Mouse (Mus musculus): ENCODE results near the gene Aoah. TPM values are rescaled to one million over a fixed set of nuclear protein-coding genes. Genes with fewer than 3 reads are reported as not detected.

Gene Aoah
- 3.2 and 6.4 TPM in 2 replicates for polyA plus RNA-seq (2015; fragmentation: Nextera tagmentation; extraction: Ambion mirVana)

- H3K4me2 ChIP-seq (replicated peaks; ENCODE audit: low read depth): no peak within 1 kb of the TSS; the same call in 1 of the 2 replicates
- H3K9ac ChIP-seq (ENCODE audit: low read depth, low read length): no peak within 1 kb of the TSS
- ATAC-seq: 0 out of 2 replicates have a peak, but pooled peaks have one; percentile 22
- no peak for TF ChIP-seq CTCF (IDR thresholded peaks at IDR 0.05; ENCODE audit: low read depth)
- no peaks in the 10 kb centered on the region for H3K4me1 ChIP-seq (replicated peaks; ENCODE audit: control insufficient read depth, insufficient read depth, low read length)
- no peak within 1 kb of the TSS for H3K4me3 ChIP-seq (ENCODE audit: low read depth, low read length)
- H3K27me3 ChIP-seq (replicated peaks; ENCODE audit: control insufficient read depth, insufficient read depth, low read length): no peaks in the 10 kb centered on the region
- no peaks in the 10 kb centered on the region for H3K9me3 ChIP-seq (ENCODE audit: control insufficient read depth)
- no peaks in the 10 kb centered on the region for H3K36me3 ChIP-seq (ENCODE audit: control insufficient read depth, insufficient read depth)
- no peak within 1 kb of the TSS for H3K27ac ChIP-seq (ENCODE audit: low read depth, low read length)
- 62% methylated on average over 4 of the region's 4 CpGs for WGBS
These were observed at the start of gene Aoah for GRCm38 (mm10) chr13:20793901-20794300. TSS of gene Aoah (plus strand) at chr13:20794113.

- Histone ChIP-seq H3K4me3 (ENCODE audit: low read depth, low read length) (no peak overlapping the region), H3K9ac (ENCODE audit: low read depth, low read length) (no peak overlapping the region), H3K4me1 (replicated peaks; ENCODE audit: control insufficient read depth, insufficient read depth, low read length) (no peaks in the 10 kb centered on the region), H3K4me2 (replicated peaks; ENCODE audit: low read depth) (no peak overlapping the region), H3K36me3 (ENCODE audit: control insufficient read depth, insufficient read depth) (no peaks in the 10 kb centered on the region), H3K9me3 (ENCODE audit: control insufficient read depth) (no peaks in the 10 kb centered on the region), H3K27ac (ENCODE audit: low read depth, low read length) (no peak overlapping the region), H3K27me3 (replicated peaks; ENCODE audit: control insufficient read depth, insufficient read depth, low read length) (no peaks in the 10 kb centered on the region)
- WGBS: 49% methylated on average over 1 of the region's 1 CpGs
- no peak for TF ChIP-seq CTCF (IDR thresholded peaks at IDR 0.05; ENCODE audit: low read depth)
- no peak for ATAC-seq
These were observed 39.1 kb upstream of the Aoah start for GRCm38 (mm10) chr13:20754843-20755242.

- TF ChIP-seq CTCF (IDR thresholded peaks at IDR 0.05; ENCODE audit: low read depth): no peak
- 68% methylated on average over 5 of the region's 5 CpGs for WGBS
These were observed 10.3 kb upstream of the Aoah start for GRCm38 (mm10) chr13:20783648-20784047.

GRCm38 (mm10) chr13:20784060-20784459, 9.9 kb upstream of the Aoah start:
- 0 out of 2 replicates have a peak overlapping the region, but pooled peaks have one; percentile 21 for H3K27ac ChIP-seq (ENCODE audit: low read depth, low read length)
- no peaks in the 10 kb centered on the region for H3K27me3 ChIP-seq (replicated peaks; ENCODE audit: control insufficient read depth, insufficient read depth, low read length)
- H3K36me3 ChIP-seq (ENCODE audit: control insufficient read depth, insufficient read depth): no peaks in the 10 kb centered on the region
- TF ChIP-seq CTCF (IDR thresholded peaks at IDR 0.05; ENCODE audit: low read depth): no peak
- peaks cover 4% of the 10 kb centered on the region; the same call in 1 of the 2 replicates for H3K4me1 ChIP-seq (replicated peaks; ENCODE audit: control insufficient read depth, insufficient read depth, low read length)
- no peaks in the 10 kb centered on the region for H3K9me3 ChIP-seq (ENCODE audit: control insufficient read depth)
- 76% methylated on average over 6 of the region's 6 CpGs for WGBS
- no peak overlapping the region for H3K4me3 ChIP-seq (ENCODE audit: low read depth, low read length)
- H3K4me2 ChIP-seq (replicated peaks; ENCODE audit: low read depth): no peak overlapping the region
- ATAC-seq: peak; percentile 14; the same call in 1 of the 2 replicates
- no peak overlapping the region for H3K9ac ChIP-seq (ENCODE audit: low read depth, low read length)

More at GRCm38 (mm10) chr13:20783648-20784047, 10.3 kb upstream of the Aoah start:
- H3K4me3 ChIP-seq (ENCODE audit: low read depth, low read length): no peak overlapping the region
- H3K9me3 ChIP-seq (ENCODE audit: control insufficient read depth): no peaks in the 10 kb centered on the region
- 0 out of 2 replicates have a peak overlapping the region, but pooled peaks have one; percentile 21 for H3K27ac ChIP-seq (ENCODE audit: low read depth, low read length)
- ATAC-seq: no peak
- H3K4me1 ChIP-seq (replicated peaks; ENCODE audit: control insufficient read depth, insufficient read depth, low read length): peaks cover 4% of the 10 kb centered on the region; the same call in 1 of the 2 replicates
- H3K9ac ChIP-seq (ENCODE audit: low read depth, low read length): no peak overlapping the region
- H3K36me3 ChIP-seq (ENCODE audit: control insufficient read depth, insufficient read depth): no peaks in the 10 kb centered on the region
- no peak overlapping the region for H3K4me2 ChIP-seq (replicated peaks; ENCODE audit: low read depth)
- H3K27me3 ChIP-seq (replicated peaks; ENCODE audit: control insufficient read depth, insufficient read depth, low read length): no peaks in the 10 kb centered on the region

GRCm38 (mm10) chr13:20785960-20786359, 8.0 kb upstream of the Aoah start:
- no peaks in the 10 kb centered on the region for H3K9me3 ChIP-seq (ENCODE audit: control insufficient read depth)
- H3K27me3 ChIP-seq (replicated peaks; ENCODE audit: control insufficient read depth, insufficient read depth, low read length): no peaks in the 10 kb centered on the region
- no peak overlapping the region for H3K4me2 ChIP-seq (replicated peaks; ENCODE audit: low read depth)
- peaks cover 4% of the 10 kb centered on the region; the same call in 1 of the 2 replicates for H3K4me1 ChIP-seq (replicated peaks; ENCODE audit: control insufficient read depth, insufficient read depth, low read length)
- no peaks in the 10 kb centered on the region for H3K36me3 ChIP-seq (ENCODE audit: control insufficient read depth, insufficient read depth)
- WGBS: 88% methylated on average over 7 of the region's 7 CpGs
- H3K4me3 ChIP-seq (ENCODE audit: low read depth, low read length): no peak overlapping the region
- ATAC-seq: no peak
- no peak overlapping the region for H3K27ac ChIP-seq (ENCODE audit: low read depth, low read length)
- no peak for TF ChIP-seq CTCF (IDR thresholded peaks at IDR 0.05; ENCODE audit: low read depth)
- H3K9ac ChIP-seq (ENCODE audit: low read depth, low read length): no peak overlapping the region

- Histone ChIP-seq H3K27me3 (replicated peaks; ENCODE audit: control insufficient read depth, insufficient read depth, low read length) (no peaks in the 10 kb centered on the region), H3K27ac (ENCODE audit: low read depth, low read length) (peak overlapping the region; percentile 47), H3K4me2 (replicated peaks; ENCODE audit: low read depth) (no peak overlapping the region), H3K4me3 (ENCODE audit: low read depth, low read length) (no peak overlapping the region), H3K4me1 (replicated peaks; ENCODE audit: control insufficient read depth, insufficient read depth, low read length) (peaks cover 4% of the 10 kb centered on the region; the same call in 1 of the 2 replicates), H3K9me3 (ENCODE audit: control insufficient read depth) (no peaks in the 10 kb centered on the region), H3K36me3 (ENCODE audit: control insufficient read depth, insufficient read depth) (no peaks in the 10 kb centered on the region), H3K9ac (ENCODE audit: low read depth, low read length) (no peak overlapping the region)
- peak; percentile 96 for ATAC-seq
- 14% methylated on average over 1 of the region's 1 CpGs for WGBS
- no peak for TF ChIP-seq CTCF (IDR thresholded peaks at IDR 0.05; ENCODE audit: low read depth)
These were observed 7.1 kb upstream of the Aoah start for GRCm38 (mm10) chr13:20786825-20787245.

All from intestine, postnatal 0 days (tissue).